Mouse (Mus musculus) right cerebral cortex, adult 2 months (tissue): ENCODE results near the gene Sbpl.
A peak's percentile ranks its signal among the peaks of the same experiment; 100 is the strongest.

Experiments used
- DNase-seq, 2 experiments: peaks; one replicate each; pipeline ENCODE4 v3.0.0; 2021 to 2022; ENCODE audit warnings: low spot score in 2 of 2

The Sbpl gene

DNA sequence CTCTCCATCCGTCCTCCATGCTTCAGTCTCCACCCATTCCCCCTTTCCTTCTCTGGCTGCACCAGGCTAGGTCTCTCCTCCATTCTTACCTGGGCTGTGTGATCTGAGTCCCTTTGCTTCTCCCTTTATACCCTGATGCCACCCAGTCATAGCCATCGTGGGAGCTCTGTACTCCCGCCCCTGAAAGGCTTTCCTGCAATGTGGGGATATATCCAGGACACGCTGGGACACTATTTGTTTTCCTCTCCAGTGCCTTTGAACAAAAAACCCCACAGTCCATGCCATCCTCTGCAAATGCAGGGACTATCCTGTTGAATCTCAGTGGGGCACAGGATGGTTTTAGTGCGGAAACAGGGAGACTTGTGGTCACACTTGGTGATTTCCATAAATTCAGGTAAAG is at the start of gene Sbpl:
Gene Sbpl, minus strand, starts transcription at position 101 of the 400 bp plus-strand sequence.
- DNase-seq = no peak

DNA sequence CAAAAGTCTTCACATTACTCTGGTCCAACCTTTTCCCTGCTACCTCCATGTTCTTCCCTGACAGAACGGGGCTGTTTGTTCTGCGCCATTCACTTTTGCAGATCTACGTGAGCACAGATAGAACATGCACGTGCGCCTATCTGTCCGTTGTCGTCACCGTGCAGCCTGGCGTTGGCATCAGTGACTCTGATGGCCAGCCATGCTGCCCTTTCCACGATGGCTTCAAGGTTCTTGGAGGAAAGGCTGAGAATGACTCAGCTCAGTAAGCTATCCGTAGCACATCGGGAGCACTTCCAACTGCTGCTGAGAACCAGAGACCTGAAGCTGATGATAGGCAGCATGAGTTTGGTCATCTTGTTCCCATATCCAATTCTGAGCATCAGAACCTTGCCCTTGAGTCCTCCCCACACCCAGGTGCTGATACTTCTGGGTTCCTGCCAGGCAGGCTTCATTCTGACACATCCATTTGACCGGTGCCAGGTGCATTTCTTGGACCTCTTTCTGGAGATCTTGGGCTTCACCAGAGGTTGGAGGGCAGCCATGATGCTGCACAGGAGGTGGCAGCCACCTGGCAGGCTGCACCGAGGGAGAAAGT is 49.1 kb upstream of the Sbpl start:
- no peak for DNase-seq

DNA sequence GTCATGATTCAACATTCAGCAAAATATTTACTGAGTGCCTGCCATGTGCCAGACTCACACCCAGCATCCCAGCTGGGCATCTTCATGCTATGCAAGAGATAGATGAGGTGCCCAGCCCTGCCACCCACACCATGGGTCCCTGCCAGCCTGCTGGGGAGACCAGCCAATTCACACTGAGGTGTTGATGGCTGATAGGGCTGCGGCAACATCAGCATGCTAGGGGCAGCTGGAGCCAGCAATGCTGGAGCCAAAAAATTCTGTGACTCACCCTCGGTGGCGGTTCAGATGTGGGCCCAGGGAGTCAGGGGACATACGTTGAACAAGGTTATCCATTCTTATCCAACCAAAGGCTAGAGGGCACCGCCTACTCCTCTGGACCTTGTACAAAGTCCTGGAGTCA is 45.3 kb upstream of the Sbpl start:
- peak; percentile 81 to 87 for DNase-seq

DNA sequence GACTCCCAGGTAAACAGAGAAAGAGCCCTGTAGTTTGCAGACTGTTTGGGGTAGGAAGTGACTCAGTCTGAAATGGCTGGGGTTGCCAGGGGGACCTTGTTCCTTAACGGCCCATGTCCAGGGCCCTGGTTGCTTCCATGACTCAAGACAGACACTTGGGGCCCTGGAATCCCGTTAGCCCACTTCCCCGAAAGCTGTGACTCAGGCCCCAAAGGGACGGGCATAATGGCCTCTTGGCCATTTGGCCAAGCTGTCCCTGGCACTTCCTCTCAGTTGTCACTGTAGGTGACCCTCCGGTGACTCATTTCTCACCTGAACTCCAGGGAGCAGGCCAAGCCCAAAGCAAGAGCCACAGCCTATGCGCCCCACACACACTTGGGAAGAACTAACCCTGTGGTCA is 43.3 kb upstream of the Sbpl start:
- DNase-seq = no peak

DNA sequence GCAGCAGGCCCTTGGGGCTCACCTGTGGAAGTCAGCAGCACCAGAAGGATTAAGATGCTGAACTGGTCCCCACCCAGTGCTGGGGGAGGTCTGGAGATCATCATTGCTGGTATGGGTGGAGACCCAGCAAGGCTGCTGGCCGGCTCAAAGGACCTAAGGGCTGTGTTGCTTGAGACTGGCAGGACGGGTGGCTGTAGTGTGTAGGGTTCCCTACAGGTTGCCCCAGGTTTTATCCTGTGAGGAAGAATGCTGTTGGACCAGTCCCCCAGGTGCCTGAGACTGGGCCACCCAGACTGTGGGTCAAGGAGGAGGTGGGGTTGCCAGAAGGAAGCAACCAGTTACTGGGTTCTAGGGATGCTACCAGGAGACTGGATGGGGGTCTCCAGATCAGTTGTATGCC is 42.8 kb upstream of the Sbpl start, which contains the start of gene Prss22:
Gene Prss22, minus strand, starts transcription at position 200 of the 400 bp plus-strand sequence.
- DNase-seq = no peak

DNA sequence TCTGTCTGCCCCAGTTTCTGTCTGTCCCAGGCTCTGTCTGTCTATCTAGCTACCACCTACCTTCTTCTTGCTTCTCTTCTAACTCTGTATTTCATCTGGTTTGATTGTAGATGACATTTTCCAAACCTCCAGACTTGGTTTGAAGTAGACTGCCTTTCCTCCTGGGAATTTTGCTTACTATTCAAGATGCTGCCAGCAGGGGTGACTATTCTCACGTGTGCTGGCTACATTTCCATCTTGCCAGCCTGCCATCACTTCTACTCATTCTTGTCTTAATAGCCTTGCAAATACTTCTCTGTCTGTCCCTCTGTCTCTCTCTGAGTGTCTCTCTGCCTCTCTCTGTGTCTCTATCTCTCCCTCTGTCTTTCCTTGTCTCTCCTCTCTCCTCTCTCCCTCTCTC is 40.3 kb upstream of the Sbpl start:
- no peak for DNase-seq

DNA sequence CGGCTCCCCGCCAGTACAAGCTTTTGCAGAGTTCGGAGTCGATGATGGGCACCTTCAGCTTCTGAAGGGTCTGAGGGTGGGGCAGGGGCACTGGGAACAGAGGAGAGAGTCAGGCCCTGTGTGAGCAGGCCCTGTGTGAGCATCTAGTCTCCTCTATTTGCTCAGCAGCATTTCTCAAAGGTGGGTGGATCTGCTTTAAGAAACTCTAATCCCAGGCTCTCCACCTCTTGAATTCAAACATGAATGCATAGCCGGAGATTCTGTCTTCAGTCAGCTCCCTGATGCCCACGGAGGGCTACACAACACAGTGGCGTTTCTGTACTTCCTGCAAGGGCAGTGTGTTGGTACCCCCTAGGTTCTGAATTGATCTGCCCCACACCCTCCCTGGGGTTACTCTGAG is 39.6 kb upstream of the Sbpl start:
- no peak for DNase-seq

DNA sequence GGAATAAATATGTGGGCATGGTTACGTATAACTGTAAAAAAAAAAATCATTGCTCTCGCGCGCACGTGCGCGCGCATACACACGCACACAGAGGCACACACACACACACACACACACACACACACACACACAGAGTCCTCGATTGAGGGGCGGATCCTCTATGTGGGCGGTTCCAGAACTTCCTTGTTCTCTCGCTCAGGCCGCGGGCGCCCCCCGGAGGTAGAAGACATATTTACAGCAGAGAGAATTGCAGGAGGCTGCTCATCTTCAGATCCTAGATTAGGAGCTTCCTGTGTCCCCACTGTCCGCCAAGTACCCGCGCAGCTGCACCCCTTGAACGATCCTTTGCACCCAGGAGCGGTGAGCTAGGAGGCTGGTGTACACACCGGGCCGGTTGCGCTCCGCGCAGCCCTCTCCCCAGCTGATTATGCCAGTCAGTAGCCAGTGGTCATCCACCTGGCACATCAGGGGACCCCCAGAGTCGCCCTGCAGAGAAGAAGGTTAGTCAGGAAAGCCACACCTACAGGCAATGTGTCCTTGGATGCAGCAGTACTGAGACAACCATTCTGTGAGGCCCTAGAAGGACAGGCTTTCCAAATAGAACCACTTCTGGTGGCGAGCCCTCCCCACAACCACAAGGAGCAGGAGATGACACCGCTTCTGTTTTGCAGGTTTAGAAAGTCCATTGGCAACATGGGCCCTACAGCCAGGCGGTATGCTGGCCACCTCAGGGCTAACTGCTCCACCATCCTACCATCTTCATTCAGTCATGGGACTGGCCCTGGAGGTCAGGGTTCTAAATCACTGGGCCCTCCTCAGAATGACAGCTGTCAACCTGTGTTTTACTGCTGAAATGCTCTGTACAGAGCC is 38.7 kb upstream of the Sbpl start:
- peak; percentile 97 for DNase-seq

DNA sequence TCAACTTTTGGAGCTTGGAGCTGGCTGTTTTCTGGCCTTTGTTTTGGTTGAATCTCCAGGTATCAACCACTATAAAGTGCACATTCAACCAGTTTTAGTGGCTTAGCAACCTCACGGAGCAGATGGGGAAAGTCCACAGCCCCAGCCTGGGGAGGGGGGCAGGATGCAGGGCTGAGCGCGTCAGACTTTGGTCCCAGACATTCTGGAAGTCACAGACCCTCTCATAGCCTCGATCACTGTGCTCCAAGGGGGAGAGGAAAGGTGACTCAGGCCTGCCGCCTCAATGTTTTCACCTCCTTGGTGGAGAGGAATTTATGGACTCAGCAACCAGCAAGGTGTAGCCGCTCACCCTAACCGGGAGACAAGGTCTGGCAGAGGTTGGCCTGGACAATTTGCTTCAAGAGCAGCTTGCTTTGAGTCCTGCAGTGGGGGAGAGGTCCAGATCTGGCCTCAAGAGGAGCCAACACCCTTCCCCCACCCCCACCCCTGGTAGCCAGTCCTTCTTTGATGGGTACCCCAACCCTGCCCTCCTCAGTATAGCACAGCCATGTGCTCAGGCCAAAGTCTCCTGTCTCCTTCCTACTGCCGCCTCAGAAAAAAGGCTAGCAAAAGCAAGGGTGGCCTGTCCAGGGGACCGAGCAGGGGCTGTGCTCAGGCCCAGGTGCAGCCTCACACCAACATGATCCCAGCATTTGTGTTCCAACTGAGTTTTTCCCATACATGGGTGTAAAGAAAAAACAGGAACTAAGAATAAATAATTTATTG is 37.9 kb upstream of the Sbpl start:
- DNase-seq = no peak

DNA sequence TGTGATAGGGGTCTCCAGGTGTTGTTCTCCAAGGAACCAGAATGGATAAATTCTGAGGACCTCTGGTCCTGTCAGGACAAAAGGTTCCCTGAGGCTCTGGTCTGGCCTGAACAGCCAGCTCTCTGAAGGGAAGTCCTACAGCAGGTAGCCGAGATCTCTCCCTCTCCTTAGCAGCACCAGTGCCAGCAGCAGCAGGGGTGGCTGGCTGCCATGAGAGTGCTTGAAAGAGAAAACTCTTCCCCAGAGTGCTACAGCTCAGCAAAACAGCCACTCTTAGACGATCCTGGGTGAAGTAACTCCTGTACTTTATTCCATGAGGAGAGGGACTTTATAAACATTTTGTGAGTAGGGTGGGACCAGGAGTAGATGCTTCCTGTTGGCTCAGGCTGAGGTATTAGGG is 34.7 kb upstream of the Sbpl start:
- no peak for DNase-seq

DNA sequence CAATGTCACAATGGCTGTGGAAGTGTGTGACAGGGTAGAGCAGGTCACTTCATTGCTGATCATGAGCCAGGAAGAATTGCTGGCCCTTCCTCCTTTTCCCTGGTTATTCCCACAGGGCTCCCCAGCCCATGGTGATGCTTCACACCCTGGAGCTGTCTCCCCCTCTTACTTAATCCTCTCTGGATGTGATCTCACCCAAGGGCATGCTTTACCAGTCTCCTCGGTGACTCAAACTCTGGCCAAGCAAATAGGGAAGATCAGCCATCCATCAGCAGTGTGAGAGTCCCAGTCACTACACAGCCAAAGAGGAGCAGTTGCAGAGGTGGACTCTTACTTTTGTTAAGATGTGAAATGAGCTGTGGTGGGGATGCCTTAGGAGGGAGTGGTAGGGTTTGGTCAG is 29.9 kb upstream of the Sbpl start:
- no peak for DNase-seq

DNA sequence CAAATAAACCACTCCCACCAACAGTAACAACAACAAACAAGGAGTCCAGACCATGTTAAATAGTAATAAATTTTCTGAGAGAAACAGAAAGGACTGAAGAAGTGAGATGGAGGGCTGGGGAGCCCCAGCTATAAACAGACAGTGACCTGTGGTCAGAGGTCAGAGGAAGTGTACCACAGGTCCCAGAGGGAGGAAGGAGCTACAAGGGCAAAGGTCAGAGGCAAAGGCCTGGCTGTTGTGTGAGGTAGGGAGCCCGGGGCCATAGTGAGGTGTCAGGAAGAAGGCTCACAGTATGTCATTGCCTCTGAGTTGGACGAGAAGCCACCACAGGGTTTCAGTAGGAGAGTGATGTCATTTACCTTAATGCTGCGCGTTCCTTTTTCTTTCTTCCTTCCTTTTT is 27.8 kb upstream of the Sbpl start:
- no peak for DNase-seq

DNA sequence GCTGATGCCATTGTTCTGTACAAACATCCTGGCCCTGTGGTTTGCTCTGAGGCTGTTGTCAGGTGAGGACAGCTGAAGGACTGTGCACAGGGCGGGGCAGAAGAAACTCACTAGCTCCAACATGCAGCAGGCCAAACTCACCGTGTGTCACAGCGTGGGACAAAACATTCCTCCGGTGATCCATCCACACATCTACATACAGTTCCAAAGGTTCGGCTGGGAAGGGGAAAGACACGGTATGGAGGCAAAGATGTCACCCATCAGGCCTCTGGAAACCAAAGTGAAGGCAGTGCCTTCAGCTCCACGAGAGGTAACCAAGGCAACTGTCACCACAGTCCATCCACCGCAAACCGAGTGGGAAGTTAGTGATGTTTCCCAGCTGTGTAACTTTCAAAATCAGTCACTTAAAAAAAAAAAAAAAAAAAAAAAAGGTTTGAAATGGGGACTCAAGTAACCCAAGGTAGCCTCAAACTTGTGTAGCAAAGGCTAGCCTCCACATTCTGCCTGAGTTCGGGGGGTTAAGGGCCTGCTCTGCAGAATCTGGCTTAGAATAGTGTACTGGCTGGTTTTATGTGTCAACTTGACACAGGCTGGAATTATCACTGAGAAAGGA is 25.3 kb upstream of the Sbpl start, which contains the start of gene Prss30:
Gene Prss30, minus strand, starts transcription at position 270 of the 613 bp plus-strand sequence.
- no peak for DNase-seq

DNA sequence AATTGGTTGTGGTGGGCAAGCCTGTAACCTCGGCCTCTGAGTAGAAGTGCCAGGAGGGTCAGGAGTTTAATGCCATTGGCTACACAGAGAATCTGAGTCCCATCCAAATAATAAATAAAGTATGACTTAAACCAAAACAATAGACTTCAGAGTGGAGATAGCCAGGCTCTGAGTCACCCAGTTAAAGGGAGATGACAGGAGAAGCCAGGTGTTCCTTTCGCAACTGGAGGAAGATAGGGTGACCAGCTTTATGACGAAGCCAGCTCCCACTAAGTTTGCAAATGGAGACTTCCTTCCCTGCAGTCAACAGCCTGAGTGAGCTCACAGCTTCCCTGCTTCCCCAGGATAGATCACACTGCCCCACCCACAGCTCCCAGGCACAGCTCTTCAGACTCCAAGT is 24.4 kb upstream of the Sbpl start:
- no peak for DNase-seq

DNA sequence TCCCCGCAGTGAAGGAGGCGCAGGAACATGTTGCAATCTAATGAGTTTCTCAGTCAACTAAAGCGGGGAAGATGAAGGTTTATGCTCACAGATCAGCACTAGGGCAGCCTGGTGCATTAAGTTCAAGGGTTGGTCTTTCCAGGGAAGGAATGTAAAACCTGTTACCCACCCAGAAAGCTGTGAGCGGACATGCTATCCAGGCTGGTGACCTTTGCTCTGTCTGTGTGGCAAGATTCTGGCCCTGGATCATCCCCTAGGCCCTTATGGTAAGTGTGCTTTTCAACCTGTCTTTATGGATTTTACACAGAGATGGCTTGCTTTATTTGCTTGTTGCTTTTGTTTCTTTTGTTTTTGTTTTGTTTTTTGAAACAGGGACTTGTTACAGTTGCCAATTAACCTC is 21.6 kb upstream of the Sbpl start:
- DNase-seq = no peak

DNA sequence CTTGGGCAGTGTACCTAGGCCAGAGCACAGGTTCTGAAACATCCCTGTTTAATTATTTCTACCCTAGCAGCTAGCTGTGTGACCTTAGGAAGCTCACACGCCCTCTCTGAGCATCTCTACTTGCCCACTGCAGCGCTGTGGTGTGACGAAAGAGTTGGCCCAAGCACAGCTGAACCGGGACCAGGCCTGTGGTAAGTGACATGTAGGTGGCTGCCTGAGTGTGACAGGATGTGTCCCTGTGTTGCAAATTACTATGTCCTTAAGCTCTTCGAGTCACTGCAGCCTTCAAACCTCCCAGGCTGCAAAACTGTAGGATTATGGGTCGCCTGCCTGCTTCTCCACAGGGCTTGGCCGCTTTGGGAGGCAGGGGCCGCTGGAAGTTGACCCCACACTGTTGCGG is 16.2 kb upstream of the Sbpl start:
- DNase-seq = no peak

DNA sequence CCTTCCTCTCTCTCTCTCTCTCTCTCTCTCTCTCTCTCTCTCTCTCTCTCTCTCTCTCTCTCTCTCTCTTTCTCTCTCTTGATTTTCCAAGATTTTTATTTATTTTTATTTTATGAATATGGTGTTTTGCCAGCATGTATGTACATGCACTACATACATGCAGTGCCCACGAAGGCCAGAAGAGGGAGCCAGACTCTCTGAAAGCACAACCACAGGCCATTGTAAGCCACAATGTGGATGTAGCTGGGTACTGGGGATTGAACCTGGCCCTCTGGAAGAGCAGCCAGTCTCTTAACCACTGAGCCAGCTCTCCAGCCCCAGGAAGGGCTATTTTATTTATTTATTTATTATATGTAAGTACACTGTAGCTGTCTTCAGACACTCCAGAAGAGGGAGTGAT is 14.2 kb upstream of the Sbpl start:
- peak; percentile 83 to 86 for DNase-seq

DNA sequence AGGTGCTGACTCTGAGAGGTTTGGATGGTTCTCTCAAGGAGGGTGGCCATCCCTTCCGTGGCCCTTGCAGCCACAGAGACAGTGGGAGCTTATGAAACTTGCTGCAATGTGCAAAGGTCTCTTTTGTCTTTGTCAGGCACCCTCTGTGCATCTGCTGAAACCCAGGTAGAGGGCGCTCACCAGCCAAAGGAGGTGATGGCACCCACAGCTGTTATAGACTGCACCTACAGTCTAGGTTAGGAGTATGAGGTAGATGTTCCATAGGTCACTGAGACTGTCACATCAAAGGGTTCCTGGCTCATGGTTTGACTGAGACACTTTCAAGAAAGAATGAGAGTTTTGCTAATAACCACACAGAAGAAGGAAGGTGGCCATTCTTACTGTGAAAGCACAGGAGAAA is 13.7 kb upstream of the Sbpl start:
- DNase-seq = no peak

DNA sequence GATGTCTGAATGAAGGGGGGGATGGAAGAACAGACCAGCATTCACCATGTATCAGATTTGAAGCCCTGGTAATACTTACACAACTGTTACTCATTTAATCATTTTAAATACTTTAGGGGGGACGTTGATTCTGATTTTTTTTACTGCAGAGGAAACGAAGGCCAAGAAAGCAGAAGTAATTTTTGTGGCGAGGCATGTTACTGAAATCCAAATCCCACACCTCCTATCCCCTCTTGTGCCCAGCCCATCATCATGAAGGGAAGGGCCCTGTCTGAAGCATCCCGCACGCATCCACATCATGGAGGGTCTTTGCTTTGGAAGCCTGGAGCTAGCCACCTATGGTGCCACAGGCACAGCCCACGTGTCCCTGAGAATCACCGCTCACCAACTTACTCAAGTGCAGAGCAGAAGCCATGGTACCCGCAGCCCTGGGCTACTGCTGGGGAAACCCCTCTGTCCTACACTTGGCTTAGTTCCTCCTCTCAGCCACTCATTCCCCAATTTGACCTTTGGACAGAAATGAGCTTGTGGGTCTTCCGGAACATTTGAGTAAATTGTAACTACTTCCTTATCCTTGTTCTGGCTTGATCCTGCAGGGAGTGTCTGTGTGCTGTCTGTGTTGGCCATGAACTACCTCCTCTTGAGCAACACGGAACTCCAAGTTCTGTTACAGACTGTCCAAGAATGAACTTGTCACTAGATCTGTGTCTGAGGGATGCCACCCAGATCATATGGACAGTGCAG is 11.8 kb upstream of the Sbpl start:
- DNase-seq = no peak

DNA sequence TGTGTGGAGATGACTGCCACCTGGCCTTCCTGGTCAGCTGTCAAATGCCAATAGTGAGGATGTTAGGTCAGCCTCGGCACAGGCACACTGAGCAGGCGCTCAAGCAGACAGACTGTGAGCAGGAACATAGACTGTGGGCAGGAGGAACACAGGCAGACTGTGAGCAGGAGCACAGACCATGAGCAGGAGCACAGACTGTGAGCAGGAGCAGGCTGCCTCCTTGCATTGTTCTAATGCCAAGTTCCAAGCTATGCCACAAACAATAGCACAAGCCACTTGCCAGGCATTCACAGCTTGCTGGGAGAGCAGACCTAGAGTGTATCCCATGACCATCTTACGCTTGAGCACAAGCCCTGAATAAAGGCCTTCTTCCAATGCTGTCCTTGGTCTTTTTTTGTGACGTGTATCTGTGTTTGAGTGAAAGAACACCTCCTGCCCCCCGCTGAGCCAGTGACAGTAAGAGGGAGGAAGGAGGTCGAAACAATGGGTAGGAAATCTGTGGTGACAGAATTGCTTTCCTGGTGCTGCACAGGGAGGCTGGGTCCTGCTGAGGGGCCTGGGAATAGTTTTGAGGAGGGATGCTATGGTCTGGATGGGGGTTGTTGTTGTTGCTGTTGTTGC is 10.8 kb upstream of the Sbpl start:
- no peak for DNase-seq

DNA sequence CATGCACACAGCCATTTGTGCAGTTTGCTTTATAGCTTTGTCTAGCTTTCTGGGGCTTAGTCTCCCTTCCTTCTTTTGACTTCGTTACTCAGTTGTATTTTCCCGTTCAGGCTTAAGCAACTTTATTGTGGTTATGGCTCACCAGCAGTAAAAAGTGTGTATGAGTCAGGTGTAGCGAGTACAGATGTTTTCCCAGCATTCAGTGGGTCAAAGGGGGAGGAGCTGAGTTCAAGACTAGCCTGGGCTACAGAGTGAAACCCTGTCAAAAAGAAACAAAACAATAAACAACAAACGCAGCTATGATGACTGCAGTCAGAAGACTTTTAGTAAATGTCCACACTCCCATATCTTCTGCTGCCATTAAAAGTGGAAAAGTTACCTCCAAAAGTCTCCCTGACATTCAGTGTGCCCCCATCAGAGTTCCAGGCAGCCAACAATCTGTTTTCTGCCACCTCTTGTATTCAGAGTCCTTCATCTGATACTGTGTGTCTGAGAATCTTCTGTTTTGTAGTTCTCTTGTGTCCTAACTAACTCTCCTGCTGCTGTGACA is 6.6 kb upstream of the Sbpl start:
- no peak for DNase-seq
